Mouse (Mus musculus): Measurements from ENCODE around the gene Agrp. TPM values are rescaled to one million over a fixed set of nuclear protein-coding genes. Genes with fewer than 3 reads are reported as not detected.

The Agrp gene
- total RNA-seq, 2 experiments from 2014 or later, result not detected

Small RNA genes within 50 kb of the gene (microRNA-seq; reads per million reads assigned to microRNA genes)
- gene Mir1966, result 1.4 reads per million

Other genes with a start within 250 kb of the Agrp start
- gene Kctd19, start 223.9 kb downstream of the Agrp start, total RNA-seq (2021), result not detected
- under 1 TPM; 0.32 to 0.79 TPM for gene Lrrc36, start 223.8 kb downstream of the Agrp start, total RNA-seq (2021)
- 10 to 100 TPM; 75.5 to 88.7 TPM for gene Tppp3, start 165.9 kb downstream of the Agrp start, total RNA-seq (2021)
- gene Zdhhc1, start 140.5 kb downstream of the Agrp start, total RNA-seq (2021), result 10 to 100 TPM; 21.6 to 21.8 TPM
- gene Hsd11b2, start 118.6 kb downstream of the Agrp start, total RNA-seq (2021), result not detected
- 100 to 1,000 TPM; 346 to 352 TPM for gene Atp6v0d1, start 71.3 kb downstream of the Agrp start, total RNA-seq (2021)
- gene Ripor1, start 32.1 kb downstream of the Agrp start, total RNA-seq (2021), result 10 to 100 TPM; 74.5 to 76.2 TPM
- gene Ctcf, start 825 bp downstream of the Agrp start, total RNA-seq (2021), result 10 to 100 TPM; 54.3 to 55.9 TPM
- gene Carmil2, start 48.9 kb upstream of the Agrp start, total RNA-seq (2021), result 10 to 100 TPM; 43.6 to 46.6 TPM
- gene Acd, start 63.7 kb upstream of the Agrp start, total RNA-seq (2021), result 10 to 100 TPM; 49.3 to 51.0 TPM
- gene Pard6a, start 63.8 kb upstream of the Agrp start, total RNA-seq (2021), result 10 to 100 TPM; 40.7 to 44.1 TPM
- gene 4933405L10Rik, start 70.3 kb upstream of the Agrp start, total RNA-seq (2021), result under 1 TPM in 1 of 2 experiments, not detected in 1; 0.62 TPM
- gene Enkd1, start 70.8 kb upstream of the Agrp start, total RNA-seq (2021), result 10 to 100 TPM; 12.3 to 13.5 TPM
- 10 to 100 TPM; 26.3 to 36.3 TPM for gene Gfod2, start 121.3 kb upstream of the Agrp start, total RNA-seq (2021)
- 10 to 100 TPM; 23.0 to 23.7 TPM for gene Ranbp10, start 190.0 kb upstream of the Agrp start, total RNA-seq (2021)
- not detected for gene Tsnaxip1, start 190.3 kb upstream of the Agrp start, total RNA-seq (2021)
- gene Cenpt, start 215.9 kb upstream of the Agrp start, total RNA-seq (2021), result 10 to 100 TPM; 23.7 to 26.0 TPM
- gene Thap11, start 217.7 kb upstream of the Agrp start, total RNA-seq (2021), result 10 to 100 TPM; 33.2 to 34.9 TPM
- gene Nutf2, start 223.2 kb upstream of the Agrp start, total RNA-seq (2021), result 10 to 100 TPM; 28.7 to 38.1 TPM
- 10 to 100 TPM; 62.7 to 66.5 TPM for gene Edc4, start 243.5 kb upstream of the Agrp start, total RNA-seq (2021)

All from left cerebral cortex, postnatal 10 days (tissue).